Mouse (Mus musculus): Measurements from ENCODE around the gene Fhdc1.

- TF ChIP-seq CTCF (IDR thresholded peaks at IDR 0.05; ENCODE audit: low read depth, low read length), result no peak
- TF ChIP-seq POLR2A (IDR thresholded peaks at IDR 0.05; ENCODE audit: extremely low read depth, insufficient read depth, low read length), result no peak
These were observed 37.3 kb downstream of the Fhdc1 start for GRCm38 (mm10) chr3:84442890-84443289.

Data from liver, adult 2 months (tissue).